Mouse (Mus musculus) forebrain, embryonic 11.5 days (tissue): ENCODE results near the gene Boc. TPM values are rescaled to one million over a fixed set of nuclear protein-coding genes. Genes with fewer than 3 reads are reported as not detected.

Source experiments
- ATAC-seq: fragments of 200-750 bp; cut with Nextera tagmentation; replicated peaks from 2 replicates; pipeline ENCODE4 v1.8.0; 2017; ENCODE audit warnings: moderate TSS enrichment; ENCODE audit not compliant: low FRiP score
- DNase-seq: peaks from one replicate; pipeline ENCODE4 v3.0.0-alpha.2; 2017; ENCODE audit warnings: low spot score
- H3K27ac ChIP-seq: fragments of 300-500 bp; sonication (generic); 2 replicates; pipeline ENCODE4 v1.5.1; 2014; ENCODE audit warnings: low read depth, low read length
- H3K27me3 ChIP-seq: fragments of 300-500 bp; sonication (generic); 2 replicates; pipeline ENCODE4 v1.6.1; 2014; ENCODE audit warnings: mild to moderate bottlenecking, low read length, mixed read lengths; ENCODE audit not compliant: control insufficient read depth, insufficient read depth
- H3K36me3 ChIP-seq: fragments of 300-500 bp; sonication (generic); 2 replicates; pipeline ENCODE4 v1.6.1; 2014; ENCODE audit warnings: mild to moderate bottlenecking, low read length, moderate library complexity, mixed read lengths; ENCODE audit not compliant: control insufficient read depth, insufficient read depth
- H3K4me1 ChIP-seq: fragments of 300-500 bp; sonication (generic); replicated peaks from 2 replicates; pipeline ENCODE4 v1.6.1; 2014; ENCODE audit warnings: low read length, mixed read lengths; ENCODE audit not compliant: control insufficient read depth, insufficient read depth
- H3K4me2 ChIP-seq: fragments of 300-500 bp; sonication (generic); 2 replicates; pipeline ENCODE4 v1.6.1; 2014; ENCODE audit warnings: low read depth, mild to moderate bottlenecking, low read length, moderate library complexity, mixed read lengths; ENCODE audit not compliant: severe bottlenecking
- H3K4me3 ChIP-seq: fragments of 300-500 bp; sonication (generic); 2 replicates; pipeline ENCODE4 v1.5.1; 2014; ENCODE audit warnings: low read depth, low read length
- H3K9ac ChIP-seq: fragments of 300-500 bp; sonication (generic); 2 replicates; pipeline ENCODE4 v1.6.1; 2014; ENCODE audit warnings: low read length
- H3K9me3 ChIP-seq: fragments of 300-500 bp; sonication (generic); 2 replicates; pipeline ENCODE4 v1.6.1; 2016; ENCODE audit warnings: low read length, mixed read lengths; ENCODE audit not compliant: control insufficient read depth
- WGBS: fragments of 180-500 bp; shearing (Covaris S2); extraction: QIAGEN DNeasy Blood & Tissue Kit; methylation state at CpG from one replicate; pipeline ENCODE4 v1.1.7; 2014; 5-methylcytosine and 5-hydroxymethylcytosine counted together
- polyA plus RNA-seq: library from polyadenylated mRNA; unstranded; fragments of >200 nt; fragmentation: Nextera tagmentation; extraction: Ambion mirVana; gene quantifications from 2 replicates; pipeline ENCODE4 v1.2.1, GENCODE M21; 2014

Gene Boc
- polyA plus RNA-seq, 1 experiment from 2014 or later: 35.6 TPM

GRCm38 (mm10) chr16:44579421-44580024 lies 20.8 kb upstream of the Boc start:
- Histone ChIP-seq H3K36me3 (no peaks in the 10 kb centered on the region), H3K9me3 (no peaks in the 10 kb centered on the region), H3K4me1 (peaks cover 8% of the 10 kb centered on the region; the same call in 1 of the 2 replicates), H3K9ac (no peak overlapping the region), H3K27ac (peak overlapping the region; percentile 72), H3K4me3 (no peak overlapping the region), H3K4me2 (0 out of 2 replicates have a peak overlapping the region, but pooled peaks have one; percentile 19), H3K27me3 (peaks cover 4% of the 10 kb centered on the region; the same call in 1 of the 2 replicates)
- DNase-seq (peak; percentile 69), ATAC-seq (peak; percentile 89)
- WGBS: 18% methylated on average over 15 of the region's 15 CpGs

DNA sequence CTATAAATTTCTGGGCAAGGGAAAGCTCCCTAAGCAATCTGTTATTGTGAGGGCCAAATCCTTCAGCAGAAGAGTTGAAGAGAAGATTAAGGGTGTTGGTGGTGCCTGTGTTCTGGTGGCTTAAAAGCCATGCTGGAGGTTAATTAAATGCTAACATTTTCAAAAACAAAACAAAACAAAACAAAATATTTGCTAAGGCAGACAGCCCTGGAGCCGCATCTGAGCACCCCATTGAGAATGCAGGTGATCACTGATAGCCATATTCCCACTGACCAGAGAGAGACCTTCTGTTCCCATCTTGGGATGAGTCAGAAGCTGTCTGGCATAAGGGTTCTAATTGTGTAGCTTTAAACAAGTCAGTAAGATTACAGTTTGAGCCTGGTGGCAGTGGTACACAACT lies 19.9 kb upstream of the Boc start:
- Histone ChIP-seq H3K4me3 (no peak overlapping the region), H3K36me3 (no peaks in the 10 kb centered on the region), H3K9ac (no peak overlapping the region), H3K9me3 (no peaks in the 10 kb centered on the region), H3K27me3 (peaks cover 4% of the 10 kb centered on the region; the same call in 1 of the 2 replicates), H3K4me1 (peaks cover 8% of the 10 kb centered on the region; the same call in 1 of the 2 replicates), H3K27ac (peak overlapping the region; percentile 19; the same call in 1 of the 2 replicates), H3K4me2 (no peak overlapping the region)
- WGBS: 81% methylated on average over 1 of the region's 1 CpGs
- no peak for ATAC-seq
- DNase-seq: no peak

- no peaks in the 10 kb centered on the region for H3K27me3 ChIP-seq
- no peak overlapping the region for H3K27ac ChIP-seq
- no peak overlapping the region for H3K4me2 ChIP-seq
- no peaks in the 10 kb centered on the region for H3K36me3 ChIP-seq
- no peak overlapping the region for H3K9ac ChIP-seq
- ATAC-seq (no peak), DNase-seq (no peak)
- no peaks in the 10 kb centered on the region for H3K9me3 ChIP-seq
- H3K4me3 ChIP-seq: no peak overlapping the region
- H3K4me1 ChIP-seq: peaks cover 5% of the 10 kb centered on the region
These were observed 9.4 kb upstream of the Boc start for GRCm38 (mm10) chr16:44568056-44568455.

- peak overlapping the region; percentile 72; the same call in 1 of the 2 replicates for H3K27ac ChIP-seq
- peak overlapping the region; percentile 26; the same call in 1 of the 2 replicates for H3K4me2 ChIP-seq
- no peaks in the 10 kb centered on the region for H3K36me3 ChIP-seq
- H3K4me3 ChIP-seq: no peak overlapping the region
- H3K9ac ChIP-seq: peak overlapping the region; percentile 27; the same call in 1 of the 2 replicates
- peak; percentile 73 for ATAC-seq
- WGBS: 27% methylated on average over 22 of the region's 22 CpGs
- H3K27me3 ChIP-seq: no peaks in the 10 kb centered on the region
- no peaks in the 10 kb centered on the region for H3K9me3 ChIP-seq
- H3K4me1 ChIP-seq: peaks cover 5% of the 10 kb centered on the region
- peak; percentile 61 for DNase-seq
These were observed 6.9 kb upstream of the Boc start for GRCm38 (mm10) chr16:44565328-44566210.

- H3K36me3 ChIP-seq: no peaks in the 10 kb centered on the region
- H3K4me2 ChIP-seq: no peak overlapping the region
- peaks cover 12% of the 10 kb centered on the region for H3K4me1 ChIP-seq
- no peak overlapping the region for H3K27ac ChIP-seq
- 81% methylated on average over 8 of the region's 8 CpGs for WGBS
- no peak overlapping the region for H3K4me3 ChIP-seq
- H3K27me3 ChIP-seq: no peaks in the 10 kb centered on the region; the same call in 1 of the 2 replicates
- ATAC-seq: no peak
- H3K9ac ChIP-seq: no peak overlapping the region
- DNase-seq: no peak
- H3K9me3 ChIP-seq: no peaks in the 10 kb centered on the region
These were observed 5.7 kb upstream of the Boc start for GRCm38 (mm10) chr16:44564359-44564758.

- WGBS: 72% methylated on average over 3 of the region's 3 CpGs
- peaks cover 13% of the 10 kb centered on the region for H3K4me1 ChIP-seq
These were observed 3.4 kb upstream of the Boc start for GRCm38 (mm10) chr16:44562061-44562460.

GRCm38 (mm10) chr16:44560214-44560613 lies 1.5 kb upstream of the Boc start:
- WGBS: 21% methylated on average over 1 of the region's 1 CpGs

More at GRCm38 (mm10) chr16:44562061-44562460, 3.4 kb upstream of the Boc start:
- Histone ChIP-seq H3K9ac (no peak overlapping the region), H3K27ac (no peak overlapping the region), H3K36me3 (no peaks in the 10 kb centered on the region), H3K4me2 (no peak overlapping the region), H3K4me3 (no peak overlapping the region), H3K9me3 (no peaks in the 10 kb centered on the region), H3K27me3 (no peaks in the 10 kb centered on the region; the same call in 1 of the 2 replicates)
- DNase-seq (no peak), ATAC-seq (no peak)

DNA sequence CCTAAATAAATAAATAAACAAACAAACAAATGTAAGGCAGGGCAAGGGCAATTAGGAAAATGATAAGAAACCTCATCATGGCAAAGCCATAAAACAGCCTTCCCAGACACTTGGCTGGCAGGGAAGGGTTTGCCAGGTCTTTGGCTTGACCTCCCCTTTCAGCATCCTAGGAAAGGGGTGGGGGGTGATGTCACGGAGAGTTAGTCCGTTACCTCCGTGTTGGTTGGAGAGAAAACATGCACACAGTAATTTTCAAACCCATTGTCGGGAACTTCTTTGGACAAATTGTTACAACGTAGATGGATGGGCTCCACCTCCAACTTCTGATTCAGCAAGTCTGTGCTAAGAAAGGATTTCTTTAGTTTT lies 616 bp upstream of the Boc start:
- WGBS: 5% methylated on average over 5 of the region's 5 CpGs
- Histone ChIP-seq H3K9ac (0 out of 2 replicates have a peak overlapping the region, but pooled peaks have one; percentile 14), H3K9me3 (no peaks in the 10 kb centered on the region)

More at GRCm38 (mm10) chr16:44560214-44560613, 1.5 kb upstream of the Boc start:
- Histone ChIP-seq H3K27me3 (no peaks in the 10 kb centered on the region; the same call in 1 of the 2 replicates), H3K4me3 (no peak overlapping the region), H3K36me3 (no peaks in the 10 kb centered on the region), H3K4me1 (peaks cover 10% of the 10 kb centered on the region), H3K4me2 (no peak overlapping the region), H3K27ac (no peak overlapping the region), H3K9me3 (no peaks in the 10 kb centered on the region), H3K9ac (no peak overlapping the region)
- DNase-seq: no peak
- ATAC-seq: no peak

More for the DNA sequence above, 616 bp upstream of the Boc start:
- Histone ChIP-seq H3K4me1 (peaks cover 16% of the 10 kb centered on the region), H3K36me3 (no peaks in the 10 kb centered on the region), H3K27ac (no peak overlapping the region), H3K4me2 (peak overlapping the region; percentile 69; the same call in 1 of the 2 replicates), H3K27me3 (no peaks in the 10 kb centered on the region; the same call in 1 of the 2 replicates), H3K4me3 (peak overlapping the region; percentile 95; the same call in 1 of the 2 replicates)
- ATAC-seq: 0 out of 2 replicates have a peak, but pooled peaks have one; percentile 19
- DNase-seq: no peak
